Mouse (Mus musculus) testis, adult 2 months (tissue): ENCODE measurements around the gene 5730507C01Rik. TPM values are rescaled to one million over a fixed set of nuclear protein-coding genes. Genes with fewer than 3 reads are reported as not detected.
"Not testable (repeated sequence)": the region's sequence is repeated elsewhere in the genome, so short reads cannot be mapped to it uniquely, and the experiment has no call there.

Experiments used
- H3K27ac ChIP-seq: fragments of 200-500 bp; 2 replicates; pipeline ENCODE4 v1.5.1; 2012; ENCODE audit warnings: low read depth, low read length; ENCODE audit not compliant: control insufficient read depth, insufficient read depth
- H3K27me3 ChIP-seq: fragments of 200-500 bp; 2 replicates; pipeline ENCODE4 v1.6.1; 2012; ENCODE audit warnings: mild to moderate bottlenecking, low read length, moderate library complexity; ENCODE audit not compliant: control insufficient read depth, insufficient read depth
- H3K36me3 ChIP-seq: fragments of 200-500 bp; 2 replicates; pipeline ENCODE4 v1.6.1; 2012; ENCODE audit warnings: mild to moderate bottlenecking, low read length; ENCODE audit not compliant: control insufficient read depth, insufficient read depth
- H3K4me1 ChIP-seq: fragments of 200-500 bp; 2 replicates; pipeline ENCODE4 v1.6.1; 2012; ENCODE audit warnings: low read length; ENCODE audit not compliant: control insufficient read depth, insufficient read depth
- H3K4me3 ChIP-seq: fragments of 200-500 bp; 2 replicates; pipeline ENCODE4 v1.5.1; 2012; ENCODE audit warnings: low read depth, mild to moderate bottlenecking, low read length, moderate library complexity, mixed read lengths; ENCODE audit not compliant: control insufficient read depth
- CTCF ChIP-seq: fragments of 200-500 bp; IDR thresholded peaks from 2 replicates; pipeline ENCODE4 v1.5.1; 2012; ENCODE audit warnings: low read depth, mild to moderate bottlenecking, inconsistent platforms, low read length, moderate library complexity; ENCODE audit not compliant: control insufficient read depth, insufficient read depth, insufficient replicate concordance
- POLR2A ChIP-seq: fragments of 200-500 bp; IDR thresholded peaks from 2 replicates; pipeline ENCODE4 v1.6.1; 2012; ENCODE audit warnings: low read depth, mild to moderate bottlenecking, inconsistent platforms, low read length, moderate library complexity; ENCODE audit not compliant: control insufficient read depth
- polyA plus RNA-seq: library from polyadenylated mRNA; depleted of rRNA; stranded (reverse); fragments of >200 nt; gene quantifications from 2 replicates; pipeline ENCODE4 v1.2.3, GENCODE M21; 2012; rRNA removed

The 5730507C01Rik gene
- polyA plus RNA-seq: 0.05 and 0.07 TPM in 2 replicates

DNA sequence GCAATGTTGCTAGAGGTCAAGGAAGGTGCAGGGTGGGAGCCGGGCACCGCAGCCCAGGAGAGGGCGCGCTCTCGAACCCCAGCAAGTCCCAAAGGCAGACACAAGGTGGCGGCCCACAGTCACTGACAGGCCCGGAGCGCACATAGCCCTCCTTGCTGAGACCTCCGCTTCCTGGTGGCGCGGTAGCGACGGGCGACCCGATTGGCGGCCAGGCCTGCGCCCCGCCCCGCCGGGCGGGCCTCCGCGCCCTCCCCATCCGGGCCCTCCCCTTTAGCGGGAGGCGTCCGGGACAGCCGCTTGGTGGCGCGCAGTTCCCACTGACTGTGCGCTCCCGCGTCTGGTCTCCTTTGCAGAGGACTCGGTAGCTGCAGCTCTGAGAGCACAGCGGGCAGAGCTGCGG, at the start of gene 5730507C01Rik:
Gene 5730507C01Rik (plus strand): TSS at position 340 of the 400 bp plus-strand sequence.
- Histone ChIP-seq H3K36me3 (no peaks in the 10 kb centered on the region), H3K4me1 (peaks cover 6% of the 10 kb centered on the region), H3K4me3 (peak within 1 kb of the TSS; percentile 82), H3K27ac (no peak within 1 kb of the TSS), H3K27me3 (no peaks in the 10 kb centered on the region)
- TF ChIP-seq CTCF: peak; percentile 14; the same call in 1 of the 2 replicates
- TF ChIP-seq POLR2A: peak; percentile 39; the same call in 1 of the 2 replicates

DNA sequence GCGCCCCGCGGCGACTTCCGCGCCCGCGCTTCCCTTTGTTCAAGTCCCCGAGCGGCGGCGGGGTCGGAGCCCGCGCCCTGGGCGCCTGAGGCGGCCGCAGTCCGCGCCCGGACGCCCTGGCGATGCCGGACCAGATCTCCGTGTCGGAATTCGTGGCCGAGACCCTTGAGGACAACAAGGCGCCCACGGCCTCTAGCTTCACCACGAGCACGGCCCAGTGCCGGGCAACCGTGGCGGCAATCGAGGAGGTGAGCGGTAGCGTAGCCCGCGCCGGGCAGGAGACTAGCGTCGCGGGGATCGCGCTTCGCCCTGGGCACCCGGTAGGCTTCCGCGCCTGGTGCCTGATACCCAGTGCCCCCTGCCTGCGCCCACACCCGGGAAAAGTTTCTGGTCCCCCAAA, 306 bp downstream of the 5730507C01Rik start:
- not testable (repeated sequence) for H3K36me3 ChIP-seq, H3K27me3 ChIP-seq, H3K27ac ChIP-seq, H3K4me1 ChIP-seq
- H3K4me3 ChIP-seq: peak overlapping the region; percentile 82

DNA sequence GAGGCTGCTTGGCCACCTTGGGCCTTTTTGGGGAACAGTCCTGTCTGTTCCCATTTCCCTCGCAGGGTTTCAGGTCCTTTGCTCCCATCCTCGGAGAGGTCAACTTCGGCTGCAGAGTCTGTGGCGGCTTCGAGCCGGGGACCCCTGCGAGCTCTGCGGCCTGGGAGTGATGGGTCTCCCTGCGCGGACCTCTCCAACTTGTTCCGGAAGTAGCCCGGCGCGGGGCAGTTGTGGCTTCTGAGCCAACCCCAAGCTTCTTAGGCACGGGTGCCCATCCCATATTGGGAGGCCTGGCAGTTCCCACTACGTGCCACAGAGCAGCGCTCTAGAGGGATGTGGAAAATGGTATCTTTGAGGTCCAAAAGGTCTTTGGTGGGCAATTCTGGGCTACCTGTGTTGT, 767 bp downstream of the 5730507C01Rik start:
- not testable (repeated sequence) for H3K27ac ChIP-seq, H3K36me3 ChIP-seq, H3K27me3 ChIP-seq, H3K4me1 ChIP-seq
- peak overlapping the region; percentile 6; the same call in 1 of the 2 replicates for H3K4me3 ChIP-seq
